Mouse (Mus musculus) midbrain, embryonic 14.5 days (tissue): ENCODE measurements around the gene Hyal1. TPM values are rescaled to one million over a fixed set of nuclear protein-coding genes. Genes with fewer than 3 reads are reported as not detected.

Experiments used
- ATAC-seq: fragments of 200-750 bp; cut with Nextera tagmentation; 2 replicates; pipeline ENCODE4 v1.8.0; 2017; ENCODE audit warnings: moderate number of reproducible peaks, moderate library complexity; ENCODE audit not compliant: low FRiP score, low TSS enrichment
- DNase-seq: peaks from one replicate; pipeline ENCODE4 v3.0.0-alpha.2; 2015
- H3K27ac ChIP-seq: fragments of 300-500 bp; sonication (generic); replicated peaks from 2 replicates; pipeline ENCODE4 v1.5.1; 2014; ENCODE audit warnings: mild to moderate bottlenecking, low read depth, low read length, moderate library complexity
- H3K27me3 ChIP-seq: fragments of 300-500 bp; sonication (generic); 2 replicates; pipeline ENCODE4 v1.6.1; 2014; ENCODE audit warnings: low read length, control low read depth, mixed read lengths; ENCODE audit not compliant: control insufficient read depth, insufficient read depth
- H3K36me3 ChIP-seq: fragments of 300-500 bp; sonication (generic); 2 replicates; pipeline ENCODE4 v1.6.1; 2014; ENCODE audit warnings: low read length, control low read depth; ENCODE audit not compliant: control insufficient read depth, insufficient read depth
- H3K4me1 ChIP-seq: fragments of 300-500 bp; sonication (generic); 2 replicates; pipeline ENCODE4 v1.6.1; 2014; ENCODE audit warnings: mild to moderate bottlenecking, antibody characterized with exemption, low read length, control low read depth; ENCODE audit not compliant: control insufficient read depth, insufficient read depth
- H3K4me2 ChIP-seq: fragments of 300-500 bp; sonication (generic); 2 replicates; pipeline ENCODE4 v1.6.1; 2014; ENCODE audit warnings: mild to moderate bottlenecking, low read length, moderate library complexity
- H3K4me3 ChIP-seq: fragments of 300-500 bp; sonication (generic); replicated peaks from 2 replicates; pipeline ENCODE4 v1.5.1; 2014; ENCODE audit warnings: low read depth, low read length
- H3K9ac ChIP-seq: fragments of 300-500 bp; sonication (generic); replicated peaks from 2 replicates; pipeline ENCODE4 v1.6.1; 2014; ENCODE audit warnings: mild to moderate bottlenecking, low read length, moderate library complexity
- H3K9me3 ChIP-seq: fragments of 300-500 bp; sonication (generic); 2 replicates; pipeline ENCODE4 v1.6.1; 2016; ENCODE audit warnings: low read length, control low read depth, mixed read lengths; ENCODE audit not compliant: control insufficient read depth
- WGBS: fragments of 180-500 bp; shearing (Covaris S2); extraction: QIAGEN DNeasy Blood & Tissue Kit; methylation state at CpG from one replicate; pipeline ENCODE4 v1.1.7; 2014; 5-methylcytosine and 5-hydroxymethylcytosine counted together
- polyA plus RNA-seq: library from polyadenylated mRNA; unstranded; fragments of >200 nt; fragmentation: Nextera tagmentation; extraction: Ambion mirVana; gene quantifications from 2 replicates; pipeline ENCODE4 v1.2.1, GENCODE M21; 2014

Gene Hyal1
- polyA plus RNA-seq, 1 experiment from 2014 or later = 3.4 TPM

DNA sequence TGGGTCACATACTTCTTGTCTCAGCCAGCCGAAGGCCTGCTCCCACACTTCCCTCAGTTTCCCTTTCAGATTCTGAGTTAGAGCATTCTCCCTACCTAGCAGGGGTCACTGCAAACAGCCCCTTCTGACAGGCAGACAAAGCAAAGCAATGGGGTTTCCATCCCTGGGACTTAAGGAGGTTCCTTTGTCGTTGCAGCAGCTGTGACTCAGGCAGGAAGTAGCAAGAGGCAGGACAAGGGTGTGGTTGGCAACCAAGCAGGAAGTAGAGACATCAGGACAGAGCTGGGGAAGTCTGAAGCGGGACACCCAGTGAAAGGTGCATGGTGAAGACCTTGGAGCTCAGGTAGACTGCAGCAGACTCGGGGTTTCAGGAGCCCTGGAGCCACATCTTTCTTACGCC lies 47.8 kb downstream of the Hyal1 start:
- Histone ChIP-seq H3K27me3 (no peaks in the 10 kb centered on the region), H3K4me1 (peaks cover 43% of the 10 kb centered on the region), H3K9ac (no peak overlapping the region), H3K9me3 (no peaks in the 10 kb centered on the region), H3K4me3 (no peak overlapping the region), H3K36me3 (peaks cover 30% of the 10 kb centered on the region), H3K4me2 (no peak overlapping the region), H3K27ac (peak overlapping the region; percentile 99; the same call in 1 of the 2 replicates)
- WGBS = 66% methylated on average over 5 of the region's 5 CpGs
- DNase-seq (no peak), ATAC-seq (no peak)

DNA sequence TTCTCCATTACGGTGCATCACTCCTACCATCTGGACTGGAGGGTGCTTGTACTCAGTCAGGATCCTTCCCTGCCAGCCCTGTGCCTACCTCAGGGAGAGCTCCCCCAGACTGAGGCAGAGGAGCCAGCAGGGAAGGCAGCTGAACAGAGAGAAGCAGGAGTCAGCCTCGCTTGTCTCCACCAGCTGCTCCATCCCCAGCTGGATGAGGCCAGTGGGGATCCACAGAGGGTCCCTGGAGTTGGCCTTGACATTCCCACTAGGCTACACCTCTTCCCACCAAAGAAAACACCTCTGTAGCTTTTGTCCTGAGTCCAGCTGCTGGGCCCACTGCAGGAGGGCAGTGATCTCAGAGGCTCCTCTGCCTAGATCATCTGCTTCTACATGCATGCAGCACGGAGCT lies 48.2 kb downstream of the Hyal1 start:
- H3K27ac ChIP-seq = 0 out of 2 replicates have a peak overlapping the region, but pooled peaks have one; percentile 99
- no peaks in the 10 kb centered on the region for H3K27me3 ChIP-seq
- peaks cover 47% of the 10 kb centered on the region for H3K4me1 ChIP-seq
- H3K4me3 ChIP-seq = no peak overlapping the region
- peaks cover 26% of the 10 kb centered on the region for H3K36me3 ChIP-seq
- no peak for DNase-seq
- no peak overlapping the region for H3K9ac ChIP-seq
- no peak for ATAC-seq
- no peak overlapping the region for H3K4me2 ChIP-seq
- WGBS = 70% methylated on average over 3 of the region's 3 CpGs
- H3K9me3 ChIP-seq = no peaks in the 10 kb centered on the region

DNA sequence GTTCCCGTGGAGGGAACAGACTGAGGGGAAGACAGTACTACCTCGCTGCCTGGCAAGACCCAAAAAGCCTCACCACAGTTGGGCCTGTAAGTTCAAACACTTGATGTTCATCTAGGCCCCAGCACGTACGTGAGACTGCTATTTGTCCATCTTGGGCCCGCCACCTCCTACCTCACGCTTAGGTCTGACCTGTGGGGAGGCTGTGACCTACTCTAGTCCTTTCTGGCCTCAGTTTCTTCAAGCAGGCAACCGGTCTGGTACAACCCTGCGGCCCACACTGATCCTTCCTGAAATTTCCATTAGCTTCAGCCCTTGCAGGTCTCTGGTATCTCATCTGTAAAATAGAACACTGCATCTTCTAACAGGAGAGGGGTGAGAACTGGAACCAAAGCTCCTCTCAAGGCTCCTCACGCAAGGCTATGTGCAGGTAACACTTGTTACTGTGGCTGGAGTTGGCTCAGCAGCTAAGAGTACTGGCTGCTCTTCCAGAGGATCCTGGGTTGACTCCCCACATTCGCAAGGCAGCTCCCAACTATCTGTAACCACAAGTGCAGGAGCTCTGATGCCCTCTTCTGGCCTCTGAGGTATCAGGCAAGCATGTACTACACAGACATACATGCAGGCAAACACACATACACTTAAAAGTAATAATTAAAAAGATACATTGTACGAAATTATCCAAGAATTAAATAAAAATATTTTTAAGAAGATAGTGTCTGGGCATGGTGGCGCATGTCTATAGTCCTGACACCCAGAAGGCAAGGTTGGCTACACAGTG lies 48.8 kb downstream of the Hyal1 start:
- H3K4me1 ChIP-seq = peaks cover 53% of the 10 kb centered on the region
- H3K27me3 ChIP-seq = no peaks in the 10 kb centered on the region
- 88% methylated on average over 12 of the region's 12 CpGs for WGBS
- no peak for ATAC-seq
- H3K27ac ChIP-seq = peak overlapping the region; percentile 99
- peak overlapping the region; percentile 85; the same call in 1 of the 2 replicates for H3K4me2 ChIP-seq
- H3K4me3 ChIP-seq = no peak overlapping the region
- no peak for DNase-seq
- peak overlapping the region; percentile 56 for H3K9ac ChIP-seq
- peaks cover 20% of the 10 kb centered on the region for H3K36me3 ChIP-seq
- H3K9me3 ChIP-seq = no peaks in the 10 kb centered on the region

DNA sequence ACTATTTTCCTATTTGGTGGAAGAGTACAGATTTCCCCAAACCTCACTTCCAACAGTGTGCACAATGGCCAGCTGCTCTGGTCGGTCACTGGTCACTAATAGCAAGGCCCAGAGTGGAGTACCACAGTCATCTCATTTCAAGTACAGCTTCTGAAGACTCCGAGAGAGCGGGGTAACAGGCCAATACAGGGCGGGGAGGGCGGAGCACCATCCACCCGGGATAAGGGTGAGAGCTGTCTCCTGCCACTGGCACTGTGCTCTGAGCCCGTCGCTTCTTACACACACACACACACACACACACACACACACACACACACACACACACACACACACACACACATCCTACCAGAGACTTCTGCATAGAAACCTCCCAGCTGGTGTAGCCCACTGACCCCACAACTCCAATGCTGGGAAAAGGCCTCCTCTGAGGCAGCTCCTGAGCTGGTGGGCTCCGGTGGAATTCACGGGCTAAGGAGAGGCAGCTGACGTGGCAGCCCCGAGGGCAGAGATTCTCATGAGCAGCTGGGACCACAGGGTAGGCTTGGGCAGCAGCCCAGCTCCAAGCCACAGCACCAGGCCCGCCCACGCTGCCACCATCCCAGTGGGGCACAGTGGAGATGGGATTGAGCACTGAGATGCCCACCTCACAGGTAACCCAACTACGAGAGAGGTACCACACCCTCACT lies 49.6 kb downstream of the Hyal1 start:
- ATAC-seq = peak; percentile 7
- peaks cover 19% of the 10 kb centered on the region for H3K36me3 ChIP-seq
- H3K9me3 ChIP-seq = no peaks in the 10 kb centered on the region
- peak overlapping the region; percentile 56 for H3K9ac ChIP-seq
- 23% methylated on average over 15 of the region's 15 CpGs for WGBS
- peak overlapping the region; percentile 85 for H3K4me2 ChIP-seq
- DNase-seq = peak; percentile 79
- H3K27ac ChIP-seq = peak overlapping the region; percentile 99
- peak overlapping the region; percentile 20 for H3K4me3 ChIP-seq
- peaks cover 61% of the 10 kb centered on the region for H3K4me1 ChIP-seq
- no peaks in the 10 kb centered on the region for H3K27me3 ChIP-seq

DNA sequence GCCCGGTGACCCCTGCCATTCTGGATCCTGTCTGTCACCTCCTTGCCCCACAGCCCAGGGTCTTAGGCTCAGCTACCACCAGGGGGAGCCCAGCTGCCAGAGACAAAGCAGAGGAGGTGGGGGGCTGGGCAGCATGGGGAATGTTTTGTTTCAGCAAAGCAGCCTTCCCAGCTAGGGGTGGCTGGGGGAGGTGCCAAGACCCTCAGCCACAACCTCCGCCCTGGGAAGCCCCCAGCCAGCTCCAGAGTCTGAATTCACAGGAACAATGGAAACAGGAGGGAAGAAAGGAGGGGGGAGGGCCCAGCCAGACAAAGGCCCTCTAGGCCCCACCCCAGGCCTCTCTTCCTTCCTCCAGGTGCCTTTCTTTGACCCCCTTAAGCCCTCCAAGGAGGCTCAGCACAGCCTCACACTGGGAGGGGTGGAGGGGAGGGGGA lies 50.1 kb downstream of the Hyal1 start:
- H3K27ac ChIP-seq = peak overlapping the region; percentile 99
- whole genome bisulfite sequencing = 0% methylated on average over 2 of the region's 2 CpGs
- no peaks in the 10 kb centered on the region for H3K27me3 ChIP-seq
- H3K36me3 ChIP-seq = peaks cover 19% of the 10 kb centered on the region
- peak overlapping the region; percentile 85 for H3K4me2 ChIP-seq
- ATAC-seq (peak; percentile 77), DNase-seq (peak; percentile 95)
- H3K4me1 ChIP-seq = peaks cover 66% of the 10 kb centered on the region
- peak overlapping the region; percentile 20 for H3K4me3 ChIP-seq
- peak overlapping the region; percentile 56 for H3K9ac ChIP-seq
- no peaks in the 10 kb centered on the region for H3K9me3 ChIP-seq

DNA sequence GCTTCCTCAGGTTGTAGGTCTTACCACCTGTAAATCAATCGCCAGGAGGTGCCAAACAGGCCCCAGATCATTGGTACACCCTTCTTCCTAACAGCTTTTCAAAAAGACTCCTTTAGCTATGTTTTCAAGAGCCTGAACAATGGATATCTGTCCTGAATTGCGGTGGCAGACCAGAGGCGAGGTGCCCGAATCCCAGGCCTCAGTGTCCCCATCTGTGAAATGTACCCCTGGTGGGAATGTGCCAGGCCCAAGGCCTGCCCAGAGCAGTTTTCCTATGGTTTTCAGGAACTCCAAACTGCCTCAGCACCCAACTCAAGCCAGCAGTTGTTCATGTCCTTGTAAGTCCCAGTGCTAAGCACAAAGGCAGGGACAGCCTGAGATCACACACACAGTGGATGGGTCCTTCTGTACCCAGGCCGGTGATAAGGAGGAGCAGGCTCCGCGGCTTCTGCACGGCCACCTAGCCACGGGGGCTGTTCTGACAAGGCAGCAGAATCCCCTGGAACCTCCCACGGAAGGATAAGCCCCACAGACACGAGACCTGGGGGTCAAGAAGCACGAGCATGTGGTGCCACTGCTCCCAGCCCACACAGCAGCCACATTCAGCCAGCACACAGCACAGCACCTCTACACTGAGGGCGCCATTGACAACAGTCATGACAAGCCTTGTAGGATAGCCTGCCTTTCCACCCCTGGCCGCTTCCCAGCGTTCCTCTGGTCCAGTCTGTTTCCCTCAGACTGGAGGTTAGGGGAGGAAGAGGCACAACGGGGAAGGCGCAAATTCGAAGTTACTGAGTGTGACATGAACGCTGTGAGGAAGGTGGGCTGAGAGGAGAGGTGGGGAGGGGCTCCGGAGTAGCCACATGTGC lies 50.9 kb downstream of the Hyal1 start:
- peak overlapping the region; percentile 99 for H3K27ac ChIP-seq
- no peaks in the 10 kb centered on the region for H3K9me3 ChIP-seq
- no peak overlapping the region for H3K4me3 ChIP-seq
- WGBS = 9% methylated on average over 20 of the region's 20 CpGs
- no peaks in the 10 kb centered on the region for H3K27me3 ChIP-seq
- H3K36me3 ChIP-seq = peaks cover 14% of the 10 kb centered on the region
- ATAC-seq (no peak), DNase-seq (no peak)
- H3K4me2 ChIP-seq = peak overlapping the region; percentile 85
- peaks cover 74% of the 10 kb centered on the region for H3K4me1 ChIP-seq
- peak overlapping the region; percentile 56 for H3K9ac ChIP-seq

DNA sequence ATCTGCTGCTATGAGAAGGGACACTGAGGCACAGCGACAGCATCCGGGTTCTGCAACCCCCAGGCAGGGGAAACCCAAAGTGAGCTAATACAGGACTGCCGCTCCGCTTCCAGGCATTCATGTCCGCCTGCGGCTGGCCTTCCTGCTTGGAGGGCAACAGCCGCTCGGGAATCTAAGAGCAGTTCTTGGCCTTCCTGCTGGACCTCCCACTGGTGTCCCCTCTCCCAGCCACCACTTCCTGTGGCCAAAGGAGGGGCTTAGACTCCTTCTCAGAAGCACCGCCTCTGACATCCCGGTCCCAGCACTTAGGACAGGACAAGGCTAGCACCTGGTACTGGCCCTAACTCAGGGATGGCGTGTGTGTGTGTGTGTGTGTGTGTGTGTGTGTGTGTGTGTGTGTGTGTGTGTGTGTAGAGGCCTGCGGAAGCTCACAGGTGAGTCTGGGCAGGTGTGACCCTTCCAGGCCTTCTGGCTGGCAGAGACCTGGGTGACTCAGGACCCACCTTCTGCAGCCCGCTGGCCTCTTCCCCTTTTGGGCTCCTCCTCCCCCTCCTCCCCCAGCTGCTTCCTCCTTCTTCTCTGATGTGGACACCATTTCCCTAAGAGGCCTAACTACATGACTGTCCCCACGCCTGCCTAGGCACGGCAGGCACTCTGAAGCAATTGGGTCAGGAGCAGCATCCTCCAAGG lies 52.1 kb downstream of the Hyal1 start:
- 0 out of 2 replicates have a peak overlapping the region, but pooled peaks have one; percentile 8 for H3K4me3 ChIP-seq
- ATAC-seq (no peak), DNase-seq (no peak)
- WGBS = 28% methylated on average over 15 of the region's 15 CpGs
- H3K9ac ChIP-seq = peak overlapping the region; percentile 56; the same call in 1 of the 2 replicates
- H3K36me3 ChIP-seq = peaks cover 11% of the 10 kb centered on the region
- H3K4me1 ChIP-seq = peaks cover 82% of the 10 kb centered on the region
- peak overlapping the region; percentile 99 for H3K27ac ChIP-seq
- H3K27me3 ChIP-seq = no peaks in the 10 kb centered on the region
- peak overlapping the region; percentile 85 for H3K4me2 ChIP-seq
- no peaks in the 10 kb centered on the region for H3K9me3 ChIP-seq

DNA sequence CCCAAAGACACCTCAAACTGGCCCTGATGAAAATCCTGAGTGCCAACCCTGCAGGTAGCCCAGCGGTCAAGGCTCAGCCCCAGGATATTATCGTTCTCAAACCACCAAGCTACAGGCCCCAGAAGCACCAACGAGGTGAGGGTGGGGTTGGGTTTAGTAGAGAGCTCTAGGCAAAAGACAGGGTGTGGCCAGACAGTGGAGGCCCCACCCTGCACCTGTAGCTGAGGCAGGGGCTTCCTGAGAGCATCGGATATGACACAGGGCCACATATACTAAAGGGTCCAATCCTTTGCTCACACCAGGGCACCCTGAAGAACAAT lies 52.6 kb downstream of the Hyal1 start:
- Histone ChIP-seq H3K4me3 (0 out of 2 replicates have a peak overlapping the region, but pooled peaks have one; percentile 8), H3K4me2 (peak overlapping the region; percentile 85), H3K9ac (peak overlapping the region; percentile 51; the same call in 1 of the 2 replicates), H3K9me3 (no peaks in the 10 kb centered on the region), H3K27me3 (no peaks in the 10 kb centered on the region), H3K4me1 (peaks cover 83% of the 10 kb centered on the region), H3K27ac (peak overlapping the region; percentile 99), H3K36me3 (peaks cover 11% of the 10 kb centered on the region)
- DNase-seq (no peak), ATAC-seq (no peak)
- WGBS = 15% methylated on average over 4 of the region's 4 CpGs
